Mouse (Mus musculus) mouse embryonic stem cell (cell line): ENCODE results near the gene Stk10.
"Not testable (repeated sequence)": the region's sequence is repeated elsewhere in the genome, so short reads cannot be mapped to it uniquely, and the experiment has no call there.

Source experiments
- in situ Hi-C, 2 experiments: fragments of 300-500 bp; cut with MboI; formaldehyde crosslinking; loops; 1 replicate in 1 of 2; 3 replicates in 1 of 2; pipeline ENCODE4 v1.14.3; 2019 to 2020; ENCODE audit warnings: low sequenced_read_pairs in 2 of 2, low pct_unique_long_range_greater_than_20kb in 1 of 2, mixed read lengths in 1 of 2; ENCODE audit not compliant: unreplicated experiment in 1 of 2

Gene Stk10

GRCm38 (mm10) chr11:32614463-32614862 lies 81.4 kb downstream of the Stk10 start:
- in situ Hi-C loops, result no loop called here

GRCm38 (mm10) chr11:32615561-32615960 lies 82.5 kb downstream of the Stk10 start:
- in situ Hi-C loops, result no loop called here

- in situ Hi-C loops, result no loop called here
These were observed 83.0 kb downstream of the Stk10 start for GRCm38 (mm10) chr11:32616091-32616490.

DNA sequence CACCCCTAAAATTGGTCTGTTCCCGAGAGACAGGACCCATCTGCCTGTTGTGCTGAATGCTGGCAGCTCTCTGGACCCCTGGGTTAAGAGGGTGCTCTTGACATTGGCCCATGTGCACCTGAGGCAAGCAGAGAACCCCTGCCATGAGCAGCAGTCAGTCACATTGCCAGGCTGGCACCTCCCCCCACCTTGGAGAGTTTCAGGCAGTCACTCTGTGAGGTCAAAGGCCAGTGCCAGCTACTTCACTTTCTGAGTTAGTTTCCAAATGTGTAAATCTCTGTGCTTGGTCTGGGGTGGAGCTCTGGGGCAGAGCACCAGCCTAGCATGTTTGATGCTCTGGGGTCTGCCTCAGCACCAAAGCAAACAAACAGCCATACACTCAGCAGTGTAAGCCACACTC lies 84.9 kb downstream of the Stk10 start:
- in situ Hi-C loops, result no loop called here

- in situ Hi-C loops, result not testable (repeated sequence)
These were observed 85.5 kb downstream of the Stk10 start for GRCm38 (mm10) chr11:32618641-32619040.

- in situ Hi-C loops, result no loop called here
These were observed 86.2 kb downstream of the Stk10 start for GRCm38 (mm10) chr11:32619257-32619816.

DNA sequence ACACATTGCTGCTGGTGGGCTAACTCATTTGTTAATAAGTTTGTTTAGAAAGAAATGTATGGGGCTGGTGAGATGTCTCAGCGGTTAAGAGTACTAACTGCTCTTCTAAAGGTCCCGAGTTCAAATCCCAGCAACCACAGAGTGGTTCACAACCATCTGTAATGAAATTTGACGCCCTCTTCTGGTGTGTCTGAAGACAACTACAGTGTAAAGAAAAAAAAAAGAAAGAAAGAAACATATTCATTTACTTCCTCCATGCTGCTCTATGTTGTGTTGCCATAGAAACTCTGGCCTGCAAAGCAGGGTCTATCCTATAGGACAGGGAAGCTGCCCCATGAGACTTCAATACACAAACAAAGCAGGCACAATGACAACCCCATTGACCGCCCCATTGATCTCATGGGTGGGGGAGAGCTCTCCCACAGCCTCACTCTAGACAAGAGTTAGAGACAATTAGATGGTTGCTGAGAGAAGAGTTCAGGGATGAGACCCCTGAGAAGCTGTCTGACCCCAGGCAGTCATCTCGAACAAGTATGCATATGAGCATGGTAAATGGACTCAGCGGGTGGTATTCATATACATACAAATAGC lies 86.9 kb downstream of the Stk10 start:
- in situ Hi-C loops, result no loop called here

GRCm38 (mm10) chr11:32621831-32622478 lies 88.8 kb downstream of the Stk10 start:
- in situ Hi-C loops, result no loop called here

- in situ Hi-C loops, result no loop called here
These were observed 89.5 kb downstream of the Stk10 start for GRCm38 (mm10) chr11:32622479-32623190.

- in situ Hi-C loops, result no loop called here
These were observed 90.1 kb downstream of the Stk10 start for GRCm38 (mm10) chr11:32623236-32623635.

- in situ Hi-C loops, result no loop called here
These were observed 90.8 kb downstream of the Stk10 start for GRCm38 (mm10) chr11:32623912-32624311.

- in situ Hi-C loops, result loop anchor here in 1 of 2 experiments (5.0 kb wide), 1 partner anchor 82 kb away; no protein-coding TSS in a partner anchor
These were observed 92.6 kb downstream of the Stk10 start for GRCm38 (mm10) chr11:32625677-32626076.

GRCm38 (mm10) chr11:32626079-32626478 lies 93.0 kb downstream of the Stk10 start:
- in situ Hi-C loops, result loop anchor here in 1 of 2 experiments (5.0 kb wide), 1 partner anchor 81 kb away; no protein-coding TSS in a partner anchor

DNA sequence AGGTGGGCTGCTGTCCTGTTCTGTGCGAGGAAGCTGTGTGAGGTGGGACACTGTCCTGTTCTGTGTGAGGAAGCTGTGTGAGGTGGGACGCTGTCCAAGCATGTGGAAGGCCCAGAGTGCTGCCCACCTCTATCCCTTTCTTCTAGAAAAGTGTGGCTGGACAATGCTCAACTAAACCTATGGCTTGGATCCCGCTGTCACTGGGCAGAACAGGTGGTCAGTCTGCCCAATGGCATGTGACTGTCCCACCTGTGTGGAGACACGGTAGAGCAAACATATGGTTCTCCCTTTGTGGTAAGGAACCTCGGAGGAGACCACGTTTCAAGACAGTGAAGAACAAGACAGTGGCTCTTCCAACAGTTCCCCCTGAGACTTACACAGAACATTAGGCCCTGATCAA lies 94.8 kb downstream of the Stk10 start:
- in situ Hi-C loops, result loop anchor here in 1 of 2 experiments (5.0 kb wide), 1 partner anchor 79 kb away; no protein-coding TSS in a partner anchor

DNA sequence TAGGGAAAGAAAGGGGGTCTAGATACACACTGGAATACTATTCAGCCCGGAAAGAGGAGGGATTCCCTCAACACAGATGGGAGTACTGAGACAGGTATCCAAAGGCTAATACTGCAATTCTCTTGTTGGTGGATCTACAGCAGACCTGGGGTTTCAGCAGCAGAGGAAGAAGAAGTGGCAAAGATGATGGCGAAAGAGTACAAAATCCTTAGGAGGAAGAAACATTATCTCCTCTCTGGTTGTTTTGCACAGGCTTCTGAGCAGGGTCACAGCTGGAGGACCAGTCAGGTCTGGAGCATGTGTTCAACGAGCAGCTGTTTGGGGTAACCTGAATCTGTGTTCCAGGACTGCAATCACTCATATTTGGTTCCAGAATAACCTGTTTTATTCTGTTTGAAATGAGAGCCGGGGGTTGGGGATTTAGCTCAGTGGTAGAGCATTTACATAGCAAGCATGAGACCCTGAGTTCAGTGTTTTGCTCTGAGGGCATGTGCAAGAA lies 96.7 kb downstream of the Stk10 start:
- in situ Hi-C loops, result loop anchor here (5.0 kb wide), 1 partner anchor 78 kb away; no protein-coding TSS in a partner anchor

GRCm38 (mm10) chr11:32632671-32633070 lies 99.6 kb downstream of the Stk10 start:
- in situ Hi-C loops, result loop anchor here in 1 of 2 experiments (5.0 kb wide), 1 partner anchor 75 kb away; no protein-coding TSS in a partner anchor

DNA sequence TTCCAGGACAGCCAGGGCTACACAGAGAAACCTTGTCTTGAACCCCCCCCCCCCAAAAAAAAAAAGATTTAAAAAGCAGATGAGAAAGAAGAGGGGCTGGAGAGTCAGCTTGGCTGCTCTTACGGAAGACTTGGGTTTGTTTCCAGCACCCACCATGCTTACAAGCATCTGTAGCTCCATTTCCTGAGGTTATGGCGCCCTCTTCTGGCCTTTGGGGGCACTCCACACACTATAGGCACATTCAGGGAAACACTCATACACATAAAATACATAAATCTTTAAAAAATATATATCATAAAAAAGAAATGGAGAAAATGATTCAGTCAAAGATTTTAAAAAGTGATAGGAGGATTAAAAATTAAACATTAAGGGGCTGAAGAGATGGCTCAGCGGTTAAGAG lies 100.4 kb downstream of the Stk10 start:
- in situ Hi-C loops, result loop anchor here in 1 of 2 experiments (5.0 kb wide), 1 partner anchor 74 kb away; no protein-coding TSS in a partner anchor

DNA sequence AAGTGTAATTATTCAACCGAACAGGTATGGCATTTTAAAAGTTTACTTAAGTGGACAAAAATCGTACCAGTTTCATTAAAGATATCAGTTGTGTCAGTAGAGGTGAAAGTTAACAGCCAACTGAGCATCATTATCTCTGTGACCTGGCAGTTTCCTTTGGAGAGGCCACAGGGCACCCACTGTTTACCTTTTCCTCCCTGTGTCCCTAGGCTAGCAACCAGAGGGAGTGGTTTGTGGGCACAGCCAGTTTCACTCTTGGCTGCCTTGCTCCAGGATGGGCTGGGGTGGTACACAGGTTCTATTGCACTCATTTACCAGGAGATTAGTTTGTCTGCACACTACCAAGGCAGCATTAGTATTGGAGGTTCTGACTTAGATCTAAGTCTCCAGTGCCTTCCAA lies 101.0 kb downstream of the Stk10 start:
- in situ Hi-C loops, result loop anchor here in 1 of 2 experiments (5.0 kb wide), 1 partner anchor 73 kb away; no protein-coding TSS in a partner anchor

DNA sequence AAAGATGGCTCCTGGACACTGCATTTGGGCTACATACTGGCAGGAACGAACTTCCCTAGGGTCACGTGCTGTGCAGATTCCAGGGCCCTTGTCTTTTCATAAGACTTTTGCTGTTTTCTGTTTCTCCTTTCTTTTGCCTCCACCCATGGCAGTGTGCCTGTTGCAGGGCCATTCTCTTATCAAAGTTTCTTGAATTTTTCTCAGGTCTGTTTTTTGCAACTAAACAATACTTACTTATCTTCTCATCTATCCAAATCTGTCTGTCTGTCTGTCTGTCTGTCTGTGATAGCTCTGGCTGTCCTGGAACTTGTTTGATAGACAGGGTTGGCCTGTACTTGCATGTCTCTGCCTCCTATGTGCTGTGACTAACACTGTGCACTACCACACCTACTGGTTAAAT lies 101.7 kb downstream of the Stk10 start:
- in situ Hi-C loops, result loop anchor here in 1 of 2 experiments (5.0 kb wide), 1 partner anchor 72 kb away; no protein-coding TSS in a partner anchor
